Mouse (Mus musculus) heart, embryonic 12.5 days (tissue): ENCODE data around the gene Gli3. TPM values are rescaled to one million over a fixed set of nuclear protein-coding genes. Genes with fewer than 3 reads are reported as not detected.

Experiments
- ATAC-seq: fragments of 200-750 bp; cut with Nextera tagmentation; 2 replicates; pipeline ENCODE4 v1.8.0; 2017; ENCODE audit warnings: moderate TSS enrichment, moderate library complexity; ENCODE audit not compliant: insufficient number of reproducible peaks, low FRiP score
- H3K27ac ChIP-seq: fragments of 300-500 bp; sonication (generic); 2 replicates; pipeline ENCODE4 v1.5.1; 2016; ENCODE audit warnings: mild to moderate bottlenecking, moderate library complexity; ENCODE audit not compliant: poor library complexity, severe bottlenecking
- H3K27me3 ChIP-seq: fragments of 300-500 bp; sonication (generic); replicated peaks from 2 replicates; pipeline ENCODE4 v1.6.1; 2016; ENCODE audit warnings: mild to moderate bottlenecking, moderate library complexity
- H3K36me3 ChIP-seq: fragments of 300-500 bp; sonication (generic); 2 replicates; pipeline ENCODE4 v1.6.1; 2016; ENCODE audit warnings: mild to moderate bottlenecking, moderate library complexity
- H3K4me1 ChIP-seq: fragments of 300-500 bp; sonication (generic); replicated peaks from 2 replicates; pipeline ENCODE4 v1.6.1; 2016; ENCODE audit warnings: mild to moderate bottlenecking
- H3K4me2 ChIP-seq: fragments of 300-500 bp; sonication (generic); 2 replicates; pipeline ENCODE4 v1.6.1; 2016; ENCODE audit warnings: mild to moderate bottlenecking, moderate library complexity
- H3K4me3 ChIP-seq: fragments of 300-500 bp; sonication (generic); 2 replicates; pipeline ENCODE4 v1.5.1; 2016; ENCODE audit warnings: mild to moderate bottlenecking
- H3K9ac ChIP-seq: fragments of 300-500 bp; sonication (generic); 2 replicates; pipeline ENCODE4 v1.6.1; 2016; ENCODE audit warnings: mild to moderate bottlenecking, moderate library complexity
- H3K9me3 ChIP-seq: fragments of 300-500 bp; sonication (generic); replicated peaks from 2 replicates; pipeline ENCODE4 v1.6.1; 2016; ENCODE audit warnings: mild to moderate bottlenecking, moderate library complexity
- WGBS: fragments of 180-500 bp; shearing (Covaris S2); methylation state at CpG from one replicate; pipeline ENCODE4 v1.1.7; 2016; 5-methylcytosine and 5-hydroxymethylcytosine counted together
- polyA plus RNA-seq: library from polyadenylated mRNA; unstranded; fragments of >200 nt; fragmentation: Nextera tagmentation; extraction: Ambion mirVana; gene quantifications from 2 replicates; pipeline ENCODE4 v1.2.1, GENCODE M21; 2016

Gli3 gene
- polyA plus RNA-seq, 1 experiment from 2014 or later, result 10.0 TPM

GRCm38 (mm10) chr13:15724723-15725122 lies 261.7 kb downstream of the Gli3 start:
- no peak overlapping the region for H3K4me3 ChIP-seq
- WGBS, result 92% methylated on average over 10 of the region's 10 CpGs
- H3K27me3 ChIP-seq, result no peaks in the 10 kb centered on the region
- H3K36me3 ChIP-seq, result peaks cover 38% of the 10 kb centered on the region
- H3K4me2 ChIP-seq, result no peak overlapping the region
- H3K27ac ChIP-seq, result no peak overlapping the region
- H3K4me1 ChIP-seq, result no peaks in the 10 kb centered on the region
- ATAC-seq, result no peak
- H3K9me3 ChIP-seq, result 0 out of 2 replicates have a peak, but pooled peaks cover 2% of the 10 kb centered on the region
- H3K9ac ChIP-seq, result no peak overlapping the region

- peak overlapping the region; percentile 49; the same call in 1 of the 2 replicates for H3K27ac ChIP-seq
- H3K9me3 ChIP-seq, result 0 out of 2 replicates have a peak, but pooled peaks cover 4% of the 10 kb centered on the region
- peak; percentile 77 for ATAC-seq
- no peak overlapping the region for H3K9ac ChIP-seq
- H3K4me2 ChIP-seq, result no peak overlapping the region
- peaks cover 9% of the 10 kb centered on the region; the same call in 1 of the 2 replicates for H3K4me1 ChIP-seq
- 21% methylated on average over 1 of the region's 1 CpGs for WGBS
- H3K36me3 ChIP-seq, result no peaks in the 10 kb centered on the region
- no peaks in the 10 kb centered on the region for H3K27me3 ChIP-seq
- no peak overlapping the region for H3K4me3 ChIP-seq
Measured at GRCm38 (mm10) chr13:15741771-15742170, 278.7 kb downstream of the Gli3 start.

GRCm38 (mm10) chr13:15742308-15742707 lies 279.3 kb downstream of the Gli3 start:
- no peak overlapping the region for H3K4me2 ChIP-seq
- peaks cover 9% of the 10 kb centered on the region; the same call in 1 of the 2 replicates for H3K4me1 ChIP-seq
- H3K9me3 ChIP-seq, result peaks cover 4% of the 10 kb centered on the region; the same call in 1 of the 2 replicates
- H3K27ac ChIP-seq, result 0 out of 2 replicates have a peak overlapping the region, but pooled peaks have one; percentile 52
- no peaks in the 10 kb centered on the region for H3K36me3 ChIP-seq
- ATAC-seq, result no peak
- 68% methylated on average over 3 of the region's 3 CpGs for WGBS
- no peaks in the 10 kb centered on the region for H3K27me3 ChIP-seq
- H3K9ac ChIP-seq, result no peak overlapping the region
- H3K4me3 ChIP-seq, result no peak overlapping the region

GRCm38 (mm10) chr13:15742777-15743176 lies 279.7 kb downstream of the Gli3 start:
- no peak for ATAC-seq
- Histone ChIP-seq H3K9me3 (peaks cover 4% of the 10 kb centered on the region; the same call in 1 of the 2 replicates), H3K27me3 (no peaks in the 10 kb centered on the region), H3K9ac (no peak overlapping the region), H3K4me3 (no peak overlapping the region), H3K36me3 (no peaks in the 10 kb centered on the region), H3K4me1 (peaks cover 9% of the 10 kb centered on the region; the same call in 1 of the 2 replicates), H3K27ac (peak overlapping the region; percentile 52; the same call in 1 of the 2 replicates), H3K4me2 (no peak overlapping the region)
- 44% methylated on average over 4 of the region's 4 CpGs for WGBS

GRCm38 (mm10) chr13:15758835-15759632 lies 296.0 kb downstream of the Gli3 start:
- no peaks in the 10 kb centered on the region for H3K9me3 ChIP-seq
- WGBS, result 4% methylated on average over 38 of the region's 38 CpGs
- H3K36me3 ChIP-seq, result no peaks in the 10 kb centered on the region
- peak; percentile 66; the same call in 1 of the 2 replicates for ATAC-seq
- no peak overlapping the region for H3K27ac ChIP-seq
- H3K4me3 ChIP-seq, result peak overlapping the region; percentile 41
- H3K9ac ChIP-seq, result peak overlapping the region; percentile 62; the same call in 1 of the 2 replicates
- H3K27me3 ChIP-seq, result peaks cover 24% of the 10 kb centered on the region; the same call in 1 of the 2 replicates
- peak overlapping the region; percentile 80 for H3K4me2 ChIP-seq
- H3K4me1 ChIP-seq, result peaks cover 7% of the 10 kb centered on the region

GRCm38 (mm10) chr13:15759633-15760441 lies 296.8 kb downstream of the Gli3 start:
- Histone ChIP-seq H3K9ac (peak overlapping the region; percentile 62; the same call in 1 of the 2 replicates), H3K36me3 (no peaks in the 10 kb centered on the region), H3K27ac (no peak overlapping the region), H3K4me3 (peak overlapping the region; percentile 41), H3K27me3 (peaks cover 24% of the 10 kb centered on the region; the same call in 1 of the 2 replicates), H3K4me2 (peak overlapping the region; percentile 80), H3K4me1 (peaks cover 7% of the 10 kb centered on the region), H3K9me3 (no peaks in the 10 kb centered on the region)
- WGBS, result 17% methylated on average over 10 of the region's 10 CpGs
- peak; percentile 15; the same call in 1 of the 2 replicates for ATAC-seq

- Histone ChIP-seq H3K36me3 (no peaks in the 10 kb centered on the region), H3K4me2 (no peak overlapping the region), H3K27ac (no peak overlapping the region), H3K4me1 (peaks cover 7% of the 10 kb centered on the region), H3K4me3 (no peak overlapping the region), H3K27me3 (peaks cover 18% of the 10 kb centered on the region; the same call in 1 of the 2 replicates), H3K9me3 (no peaks in the 10 kb centered on the region), H3K9ac (no peak overlapping the region)
- 82% methylated on average over 4 of the region's 4 CpGs for WGBS
- ATAC-seq, result no peak
Measured at GRCm38 (mm10) chr13:15762291-15762690, 299.3 kb downstream of the Gli3 start.

- H3K4me3 ChIP-seq, result no peak overlapping the region
- H3K4me2 ChIP-seq, result no peak overlapping the region
- WGBS, result 43% methylated on average over 6 of the region's 6 CpGs
- peaks cover 16% of the 10 kb centered on the region; the same call in 1 of the 2 replicates for H3K27me3 ChIP-seq
- H3K4me1 ChIP-seq, result peaks cover 7% of the 10 kb centered on the region
- ATAC-seq, result no peak
- H3K9me3 ChIP-seq, result no peaks in the 10 kb centered on the region
- H3K36me3 ChIP-seq, result no peaks in the 10 kb centered on the region
- no peak overlapping the region for H3K27ac ChIP-seq
- H3K9ac ChIP-seq, result no peak overlapping the region
Measured at GRCm38 (mm10) chr13:15762901-15763417, 299.9 kb downstream of the Gli3 start.

GRCm38 (mm10) chr13:15777624-15778023 lies 314.6 kb downstream of the Gli3 start:
- no peak overlapping the region for H3K9ac ChIP-seq
- no peaks in the 10 kb centered on the region for H3K9me3 ChIP-seq
- no peaks in the 10 kb centered on the region for H3K27me3 ChIP-seq
- no peaks in the 10 kb centered on the region for H3K36me3 ChIP-seq
- no peak overlapping the region for H3K4me2 ChIP-seq
- 69% methylated on average over 6 of the region's 6 CpGs for WGBS
- H3K4me1 ChIP-seq, result no peaks in the 10 kb centered on the region
- no peak overlapping the region for H3K4me3 ChIP-seq
- H3K27ac ChIP-seq, result no peak overlapping the region
- ATAC-seq, result no peak
